Mouse (Mus musculus): ENCODE measurements around the gene Csrnp2. TPM values are rescaled to one million over a fixed set of nuclear protein-coding genes. Genes with fewer than 3 reads are reported as not detected.
A peak's percentile ranks its signal among the peaks of the same experiment; 100 is the strongest.

Gene Csrnp2
- polyA plus RNA-seq, 1 experiment from 2014 or later, result 44.7 TPM

GRCm38 (mm10) chr15:100452486-100452885 lies 42.8 kb downstream of the Csrnp2 start:
- H3K27ac ChIP-seq, result no peak overlapping the region
- H3K4me1 ChIP-seq (replicated peaks), result no peaks in the 10 kb centered on the region
- no peaks in the 10 kb centered on the region for H3K27me3 ChIP-seq
- no peaks in the 10 kb centered on the region for H3K36me3 ChIP-seq
- no peak for ATAC-seq
- no peak overlapping the region for H3K4me3 ChIP-seq (replicated peaks)
- H3K4me2 ChIP-seq (replicated peaks), result no peak overlapping the region
- H3K9me3 ChIP-seq, result no peaks in the 10 kb centered on the region
- no peak overlapping the region for H3K9ac ChIP-seq (replicated peaks)
- 80% methylated on average over 11 of the region's 11 CpGs for WGBS

GRCm38 (mm10) chr15:100451245-100451644 lies 44.0 kb downstream of the Csrnp2 start:
- H3K4me3 ChIP-seq (replicated peaks), result no peak overlapping the region
- no peak for ATAC-seq
- 77% methylated on average over 16 of the region's 16 CpGs for WGBS
- no peaks in the 10 kb centered on the region for H3K36me3 ChIP-seq
- no peaks in the 10 kb centered on the region for H3K4me1 ChIP-seq (replicated peaks)
- no peak overlapping the region for H3K4me2 ChIP-seq (replicated peaks)
- no peaks in the 10 kb centered on the region for H3K9me3 ChIP-seq
- no peak overlapping the region for H3K9ac ChIP-seq (replicated peaks)
- no peaks in the 10 kb centered on the region for H3K27me3 ChIP-seq
- H3K27ac ChIP-seq, result no peak overlapping the region

GRCm38 (mm10) chr15:100449495-100449894 lies 45.8 kb downstream of the Csrnp2 start:
- Histone ChIP-seq H3K9ac (replicated peaks) (no peak overlapping the region), H3K4me2 (replicated peaks) (no peak overlapping the region), H3K4me1 (replicated peaks) (no peaks in the 10 kb centered on the region), H3K4me3 (replicated peaks) (no peak overlapping the region), H3K36me3 (no peaks in the 10 kb centered on the region), H3K9me3 (no peaks in the 10 kb centered on the region), H3K27ac (no peak overlapping the region), H3K27me3 (no peaks in the 10 kb centered on the region)
- no peak for ATAC-seq
- 95% methylated on average over 3 of the region's 3 CpGs for WGBS

DNA sequence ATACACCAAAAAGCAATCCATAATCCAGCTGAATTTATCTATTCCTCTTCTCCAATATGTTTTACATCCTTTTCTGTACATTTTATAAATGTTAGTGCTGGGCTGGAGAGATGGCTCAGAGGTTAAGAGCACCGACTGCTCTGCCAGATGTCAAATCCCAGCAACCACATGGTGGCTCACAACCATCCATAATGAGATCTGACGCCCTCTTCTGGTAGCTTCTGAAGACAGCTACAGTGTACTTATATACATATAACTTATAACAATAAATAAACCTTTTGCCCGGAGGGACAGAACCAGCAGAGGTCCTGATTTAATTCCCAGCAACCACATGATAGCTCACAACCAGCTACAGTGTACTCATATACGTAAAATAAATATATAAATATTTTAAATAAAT lies 46.7 kb downstream of the Csrnp2 start:
- ATAC-seq, result no peak
- H3K9me3 ChIP-seq, result no peaks in the 10 kb centered on the region
- H3K36me3 ChIP-seq, result no peaks in the 10 kb centered on the region
- no peaks in the 10 kb centered on the region for H3K27me3 ChIP-seq
- H3K4me2 ChIP-seq (replicated peaks), result no peak overlapping the region
- 77% methylated on average over 4 of the region's 4 CpGs for WGBS
- H3K9ac ChIP-seq (replicated peaks), result no peak overlapping the region
- H3K4me1 ChIP-seq (replicated peaks), result peaks cover 3% of the 10 kb centered on the region; the same call in 1 of the 2 replicates
- no peak overlapping the region for H3K4me3 ChIP-seq (replicated peaks)
- no peak overlapping the region for H3K27ac ChIP-seq

DNA sequence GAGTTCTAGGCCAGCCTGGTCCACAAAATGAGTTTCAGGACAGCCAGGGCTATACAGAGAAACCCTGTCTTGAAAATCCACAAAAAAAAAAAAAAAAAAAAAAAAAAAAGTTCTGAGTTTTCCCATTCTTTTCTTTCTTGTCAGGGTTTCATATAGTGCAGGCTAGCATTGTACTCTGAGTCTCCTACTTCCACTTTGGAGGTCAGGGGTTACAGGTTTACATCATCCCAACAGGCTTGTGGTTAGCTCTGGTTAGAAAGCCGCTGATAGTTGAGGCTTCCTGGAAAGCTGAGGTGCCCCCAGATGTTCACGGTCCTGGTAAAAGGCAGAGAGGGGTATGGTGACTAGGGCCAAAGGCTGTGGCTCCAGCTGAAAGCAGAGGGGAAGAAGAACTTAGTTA lies 48.4 kb downstream of the Csrnp2 start:
- ATAC-seq, result no peak
- 87% methylated on average over 2 of the region's 2 CpGs for WGBS
- H3K27ac ChIP-seq, result no peak overlapping the region

GRCm38 (mm10) chr15:100443126-100443922 lies 52.0 kb downstream of the Csrnp2 start:
- Histone ChIP-seq H3K9ac (replicated peaks) (peak overlapping the region; percentile 69), H3K36me3 (no peaks in the 10 kb centered on the region), H3K4me2 (replicated peaks) (peak overlapping the region; percentile 64), H3K4me3 (replicated peaks) (peak overlapping the region; percentile 44), H3K4me1 (replicated peaks) (peaks cover 6% of the 10 kb centered on the region), H3K27ac (peak overlapping the region; percentile 81), H3K9me3 (no peaks in the 10 kb centered on the region), H3K27me3 (no peaks in the 10 kb centered on the region)
- peak; percentile 98 for ATAC-seq
- WGBS, result 10% methylated on average over 19 of the region's 31 CpGs

More for the DNA sequence above, 48.4 kb downstream of the Csrnp2 start:
- no peaks in the 10 kb centered on the region for H3K27me3 ChIP-seq
- no peak overlapping the region for H3K9ac ChIP-seq (replicated peaks)
- peaks cover 6% of the 10 kb centered on the region for H3K4me1 ChIP-seq (replicated peaks)
- no peaks in the 10 kb centered on the region for H3K9me3 ChIP-seq
- H3K4me2 ChIP-seq (replicated peaks), result no peak overlapping the region
- H3K4me3 ChIP-seq (replicated peaks), result no peak overlapping the region
- no peaks in the 10 kb centered on the region for H3K36me3 ChIP-seq

GRCm38 (mm10) chr15:100436518-100436917 lies 58.8 kb downstream of the Csrnp2 start:
- Histone ChIP-seq H3K27ac (no peak overlapping the region), H3K9ac (replicated peaks) (no peak overlapping the region), H3K4me3 (replicated peaks) (no peak overlapping the region), H3K9me3 (no peaks in the 10 kb centered on the region), H3K36me3 (no peaks in the 10 kb centered on the region), H3K27me3 (no peaks in the 10 kb centered on the region), H3K4me2 (replicated peaks) (no peak overlapping the region), H3K4me1 (replicated peaks) (no peaks in the 10 kb centered on the region)
- no peak for ATAC-seq
- 55% methylated on average over 10 of the region's 10 CpGs for WGBS

GRCm38 (mm10) chr15:100436112-100436511 lies 59.2 kb downstream of the Csrnp2 start:
- no peaks in the 10 kb centered on the region for H3K36me3 ChIP-seq
- no peak overlapping the region for H3K9ac ChIP-seq (replicated peaks)
- H3K27me3 ChIP-seq, result no peaks in the 10 kb centered on the region
- H3K4me3 ChIP-seq (replicated peaks), result no peak overlapping the region
- no peaks in the 10 kb centered on the region for H3K9me3 ChIP-seq
- no peak overlapping the region for H3K4me2 ChIP-seq (replicated peaks)
- WGBS, result 94% methylated on average over 4 of the region's 4 CpGs
- no peak for ATAC-seq
- no peaks in the 10 kb centered on the region for H3K4me1 ChIP-seq (replicated peaks)
- H3K27ac ChIP-seq, result no peak overlapping the region

DNA sequence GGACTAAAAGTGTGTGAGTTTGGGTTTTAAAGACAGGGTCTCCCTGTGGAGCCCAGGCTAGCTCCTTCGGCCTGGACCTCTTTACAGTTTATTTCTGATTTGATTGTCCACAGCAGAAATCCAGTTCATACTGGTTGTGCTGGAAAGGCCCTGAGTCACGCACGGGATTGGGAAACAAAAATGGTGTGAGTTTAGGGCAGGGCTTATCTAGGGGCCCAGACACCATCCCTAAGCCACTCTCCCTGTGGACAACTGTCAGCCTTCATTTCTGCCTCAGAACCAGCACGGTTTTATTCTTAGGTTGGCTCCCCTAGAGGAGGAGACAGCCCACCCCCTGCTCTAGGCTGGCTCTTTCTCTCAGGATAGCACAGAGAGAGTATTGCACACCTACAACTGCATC lies 62.1 kb downstream of the Csrnp2 start:
- H3K27ac ChIP-seq, result no peak overlapping the region
- H3K4me3 ChIP-seq (replicated peaks), result no peak overlapping the region
- no peak overlapping the region for H3K4me2 ChIP-seq (replicated peaks)
- no peak for ATAC-seq
- H3K27me3 ChIP-seq, result no peaks in the 10 kb centered on the region
- no peaks in the 10 kb centered on the region for H3K36me3 ChIP-seq
- 71% methylated on average over 4 of the region's 4 CpGs for WGBS
- no peaks in the 10 kb centered on the region for H3K4me1 ChIP-seq (replicated peaks)
- no peaks in the 10 kb centered on the region for H3K9me3 ChIP-seq
- H3K9ac ChIP-seq (replicated peaks), result no peak overlapping the region

GRCm38 (mm10) chr15:100429959-100430565 lies 65.2 kb downstream of the Csrnp2 start:
- Histone ChIP-seq H3K36me3 (no peaks in the 10 kb centered on the region), H3K9me3 (no peaks in the 10 kb centered on the region), H3K27me3 (peaks cover 12% of the 10 kb centered on the region), H3K4me1 (replicated peaks) (no peaks in the 10 kb centered on the region), H3K4me2 (replicated peaks) (no peak overlapping the region), H3K27ac (no peak overlapping the region), H3K4me3 (replicated peaks) (no peak overlapping the region), H3K9ac (replicated peaks) (no peak overlapping the region)
- ATAC-seq, result no peak
- 81% methylated on average over 11 of the region's 11 CpGs for WGBS

All from midbrain, embryonic 13.5 days (tissue).